ENCODE assay signal across 8 mouse cellular contexts in the genomic region with DNA sequence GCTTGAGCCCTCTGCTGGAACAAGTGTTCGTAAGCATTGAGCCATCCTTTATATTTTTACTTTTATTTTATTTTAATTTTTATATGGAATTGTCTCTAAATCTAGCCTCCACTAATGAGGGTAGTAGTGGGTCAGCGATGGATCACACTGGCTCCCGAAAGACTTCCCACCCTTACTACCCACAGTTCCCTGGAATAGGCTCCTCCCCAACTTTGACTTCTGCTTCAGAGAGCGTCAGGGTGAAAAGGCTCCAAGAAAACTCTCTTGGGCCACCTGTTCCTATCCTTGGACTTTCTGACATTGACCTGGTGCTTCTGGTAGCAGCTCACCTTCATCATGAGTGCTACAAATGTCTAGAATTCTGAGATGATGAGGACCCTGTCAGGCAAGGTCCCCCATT. TPM values are rescaled to one million over a fixed set of nuclear protein-coding genes. Genes with fewer than 3 reads are reported as not detected.
DNase-seq lines count a peak whose midpoint lies in the region; ATAC-seq and TF ChIP-seq lines count a peak whose summit lies in the region.

No protein-coding gene starts in this region.

- H3K79me2 ChIP-seq in MEL (ENCODE audit: control insufficient read depth, insufficient read depth, low read length, poor library complexity) = peaks cover 6% of the 10 kb centered on the region

- no peak for TF ChIP-seq POLR2A in MEL (IDR thresholded peaks at IDR 0.05; ENCODE audit: control insufficient read depth in 1 of 2, insufficient read depth in 1 of 2, low read depth in 1 of 2, low read length in 2 of 2, poor library complexity in 1 of 2)

- no peak for TF ChIP-seq RAD21 in MEL (IDR thresholded peaks at IDR 0.05; ENCODE audit: low read depth, low read length)

- H3K4me1 ChIP-seq in erythroblast, embryonic 14.5 days (ENCODE audit: control insufficient read depth) = peaks cover 53% of the 10 kb centered on the region
- H3K4me1 ChIP-seq in MEL (ENCODE audit: control insufficient read depth in 1 of 2, insufficient read depth in 2 of 2, low read length in 2 of 2) = peaks cover 25% of the 10 kb centered on the region in 2 experiments
- H3K4me1 ChIP-seq in heart, embryonic 16.5 days (ENCODE audit: control insufficient read depth, insufficient read depth, low read length) = peaks cover 13% of the 10 kb centered on the region

- peak overlapping the region; percentile 71 for H3K4me3 ChIP-seq in erythroblast, embryonic 14.5 days (replicated peaks)
- H3K4me3 ChIP-seq in MEL (ENCODE audit: control insufficient read depth in 1 of 2, insufficient read depth in 1 of 2, low read depth in 2 of 2, low read length in 2 of 2) = peak overlapping the region; percentile 77 to 84
- peak overlapping the region; percentile 88 for H3K4me3 ChIP-seq in heart, embryonic 16.5 days (ENCODE audit: low read length)

- peak overlapping the region; percentile 36 for H3K9ac ChIP-seq in MEL (ENCODE audit: control insufficient read depth, low read depth, low read length, poor library complexity, severe bottlenecking)
- peak overlapping the region; percentile 47 for H3K9ac ChIP-seq in heart, embryonic 16.5 days (ENCODE audit: low read length)

- no peaks in the 10 kb centered on the region for H3K9me3 ChIP-seq in erythroblast, embryonic 14.5 days (ENCODE audit: control insufficient read depth, low read length)
- no peaks in the 10 kb centered on the region for H3K9me3 ChIP-seq in MEL (replicated peaks; ENCODE audit: insufficient read depth, low read length)
- no peaks in the 10 kb centered on the region for H3K9me3 ChIP-seq in heart, embryonic 16.5 days (replicated peaks; ENCODE audit: control insufficient read depth, low read length)

- DNase-seq in MEL (ENCODE audit: low read depth, low spot score) = peak; percentile 59
- DNase-seq in lung, postnatal 36 days = peak; percentile 44
- no peak for DNase-seq in right cerebral cortex, postnatal 4 days
- DNase-seq in urinary bladder, postnatal 4 days (ENCODE audit: low spot score in 2 of 2) = no peak
- DNase-seq in cerebellum, adult 11-12 months = no peak

- no peak for ATAC-seq in erythroblast, adult 5-6 weeks (replicated peaks; ENCODE audit: low FRiP score, poor library complexity, severe bottlenecking)
- ATAC-seq in heart, embryonic 16.5 days (replicated peaks; ENCODE audit: extremely low read depth, insufficient read depth, low FRiP score) = no peak

- WGBS in heart, embryonic 16.5 days = 3% methylated on average over 4 of the region's 4 CpGs

- no peak for TF ChIP-seq CTCF in MEL (IDR thresholded peaks at IDR 0.05 in 2 of 3, conservative IDR thresholded peaks at IDR 0.05 in 1 of 3; ENCODE audit: control insufficient read depth in 1 of 3, insufficient read depth in 1 of 3, low read depth in 2 of 3, low read length in 3 of 3, poor library complexity in 1 of 3, severe bottlenecking in 1 of 3)

- TF ChIP-seq EP300 in MEL (IDR thresholded peaks at IDR 0.05; ENCODE audit: low read depth in 1 of 2, low read length in 2 of 2) = no peak

- peaks cover 4% of the 10 kb centered on the region for H3K36me3 ChIP-seq in erythroblast, embryonic 14.5 days (ENCODE audit: control insufficient read depth)
- H3K36me3 ChIP-seq in MEL (ENCODE audit: control insufficient read depth in 1 of 2, insufficient read depth in 2 of 2, low read length in 2 of 2) = peaks cover 0 to 27% of the 10 kb centered on the region in 2 experiments; a peak in 2 of 4 replicates
- H3K36me3 ChIP-seq in heart, embryonic 16.5 days (ENCODE audit: control insufficient read depth, insufficient read depth) = no peaks in the 10 kb centered on the region

- peak overlapping the region; percentile 97 for H3K4me2 ChIP-seq in heart, embryonic 16.5 days (ENCODE audit: low read depth, low read length)

- H3K27ac ChIP-seq in MEL (ENCODE audit: control insufficient read depth, low read depth, low read length) = no peak overlapping the region
- no peak overlapping the region for H3K27ac ChIP-seq in heart, embryonic 16.5 days (ENCODE audit: low read length)

- peaks cover 17% of the 10 kb centered on the region for H3K27me3 ChIP-seq in erythroblast, embryonic 14.5 days (ENCODE audit: control insufficient read depth)
- H3K27me3 ChIP-seq in MEL (ENCODE audit: control insufficient read depth in 1 of 2, insufficient read depth in 2 of 2, low read length in 2 of 2) = no peaks in the 10 kb centered on the region; a peak in 1 of 4 replicates
- no peaks in the 10 kb centered on the region for H3K27me3 ChIP-seq in heart, embryonic 16.5 days (ENCODE audit: control insufficient read depth, insufficient read depth, low read length)

TF ChIP-seq in MEL, 35 proteins besides CTCF, POLR2A, EP300 and RAD21:
- TF ChIP-seq ELF1 (IDR thresholded peaks at IDR 0.05; ENCODE audit: low read depth, low read length) = no peak
- no peak for TF ChIP-seq ETS1 (IDR thresholded peaks at IDR 0.05; ENCODE audit: low read depth, low read length)
- TF ChIP-seq TCF12 (IDR thresholded peaks at IDR 0.05; ENCODE audit: low read depth, low read length) = no peak
- no peak for TF ChIP-seq KAT2A (conservative IDR thresholded peaks at IDR 0.05; ENCODE audit: low read depth, low read length)
- TF ChIP-seq NELFE (IDR thresholded peaks at IDR 0.05; ENCODE audit: low read depth, low read length) = no peak
- TF ChIP-seq POLR2AphosphoS2 (IDR thresholded peaks at IDR 0.05; ENCODE audit: low read length) = no peak
- no peak for TF ChIP-seq TAL1 (IDR thresholded peaks at IDR 0.05; ENCODE audit: low read length)
- TF ChIP-seq POLR2AphosphoS5 (IDR thresholded peaks at IDR 0.05; ENCODE audit: borderline replicate concordance, low read depth, low read length) = no peak
- no peak for TF ChIP-seq CHD1 (IDR thresholded peaks at IDR 0.05; ENCODE audit: low read depth, low read length)
- no peak for TF ChIP-seq NRF1 (IDR thresholded peaks at IDR 0.05; ENCODE audit: insufficient read depth, low read depth, low read length, poor library complexity, severe bottlenecking)
- TF ChIP-seq JUND (IDR thresholded peaks at IDR 0.05; ENCODE audit: low read depth, low read length) = no peak
- no peak for TF ChIP-seq ZC3H11A (IDR thresholded peaks at IDR 0.05; ENCODE audit: low read depth, low read length)
- TF ChIP-seq SMC3 (IDR thresholded peaks at IDR 0.05; ENCODE audit: low read depth, low read length) = no peak
- TF ChIP-seq CHD2 (IDR thresholded peaks at IDR 0.05; ENCODE audit: low read length) = no peak
- no peak for TF ChIP-seq MAFK (IDR thresholded peaks at IDR 0.05; ENCODE audit: borderline replicate concordance, low read depth, low read length)
- TF ChIP-seq ZNF384 (IDR thresholded peaks at IDR 0.05; ENCODE audit: low read depth, low read length) = no peak

RNA-seq across cellular contexts. Expression of a gene that starts 0.8 kb away (rescaled TPM):
- 4.3 and 7.0 TPM in 2 replicates for polyA plus RNA-seq in erythroblast, embryonic 14.5 days (2012)
- 1.2 and 2.3 TPM in 2 replicates for total RNA-seq in erythroblast, adult 5-6 weeks (2015; ENCODE audit: low replicate concordance)
- 0.34 and 0.98 TPM in 2 replicates for total RNA-seq in erythroblast, adult 5-6 weeks (2017; ENCODE audit: low replicate concordance)
- total RNA-seq in MEL (2012; rRNA removed) = 7.4 and 7.8 TPM in 2 replicates
- polyA plus RNA-seq in MEL (2012; ENCODE audit: insufficient read depth in 1 of 2, insufficient read length in 2 of 2, low read depth in 1 of 2, low replicate concordance in 2 of 2, missing spikeins in 1 of 2) = 10 to 100 TPM in 1 of 2 experiments, not detected in 1; 16.0 TPM
- 24.3 and 25.4 TPM in 2 replicates for polyA plus RNA-seq in heart, embryonic 16.5 days (2015; fragmentation: Nextera tagmentation; extraction: Ambion mirVana)

RNA-seq across cellular contexts. Expression of a gene that starts 21.3 kb away (rescaled TPM):
- polyA plus RNA-seq in erythroblast, embryonic 14.5 days (2012) = 0.18 and 0.20 TPM in 2 replicates
- 3.1 and 6.5 TPM in 2 replicates for total RNA-seq in erythroblast, adult 5-6 weeks (2015; ENCODE audit: low replicate concordance)
- 1.7 and 3.5 TPM in 2 replicates for total RNA-seq in erythroblast, adult 5-6 weeks (2017; ENCODE audit: low replicate concordance)
- total RNA-seq in MEL (2012; rRNA removed) = 13.5 and 17.9 TPM in 2 replicates
- 10 to 100 TPM in 1 of 2 experiments, not detected in 1; 14.2 TPM for polyA plus RNA-seq in MEL (2012; ENCODE audit: insufficient read depth in 1 of 2, insufficient read length in 2 of 2, low read depth in 1 of 2, low replicate concordance in 2 of 2, missing spikeins in 1 of 2)
- 8.2 and 8.8 TPM in 2 replicates for polyA plus RNA-seq in heart, embryonic 16.5 days (2015; fragmentation: Nextera tagmentation; extraction: Ambion mirVana)

RNA-seq across cellular contexts. Expression of a gene that starts 21.3 kb away (rescaled TPM):
- 157 and 173 TPM in 2 replicates for polyA plus RNA-seq in erythroblast, embryonic 14.5 days (2012)
- 305 and 430 TPM in 2 replicates for total RNA-seq in erythroblast, adult 5-6 weeks (2015; ENCODE audit: low replicate concordance)
- total RNA-seq in erythroblast, adult 5-6 weeks (2017; ENCODE audit: low replicate concordance) = 287 and 320 TPM in 2 replicates
- 1,806 and 1,842 TPM in 2 replicates for total RNA-seq in MEL (2012; rRNA removed)
- polyA plus RNA-seq in MEL (2012; ENCODE audit: insufficient read depth in 1 of 2, insufficient read length in 2 of 2, low read depth in 1 of 2, low replicate concordance in 2 of 2, missing spikeins in 1 of 2) = 100 to 1,000 TPM in 1 of 2 experiments, not detected in 1; 116 TPM
- 90.1 and 92.2 TPM in 2 replicates for polyA plus RNA-seq in heart, embryonic 16.5 days (2015; fragmentation: Nextera tagmentation; extraction: Ambion mirVana)

Comparison
In these comparisons a context has a peak if more than half of its experiments do, and no peak if none do; other contexts are left out.
1. DNase-seq: peak in MEL (single experiment) and lung, postnatal 36 days (single experiment); none in right cerebral cortex, postnatal 4 days (single experiment), urinary bladder, postnatal 4 days (0 of 2) and cerebellum, adult 11-12 months (single experiment).
2. Peak in every context shown above with its lines, with median percentiles within 50 percentile points of each other: H3K4me3 ChIP-seq.